Mouse (Mus musculus): ENCODE results near the gene Mbip. TPM values are rescaled to one million over a fixed set of nuclear protein-coding genes. Genes with fewer than 3 reads are reported as not detected.

Mbip gene
- polyA plus RNA-seq, 1 experiment from 2014 or later = 8.2 TPM

GRCm38 (mm10) chr12:56297921-56298830 is 47.5 kb downstream of the Mbip start:
- H3K4me3 ChIP-seq (ENCODE audit: low read depth, low read length) = no peak overlapping the region
- no peak overlapping the region for H3K4me2 ChIP-seq (ENCODE audit: low read depth, low read length)
- WGBS (ENCODE audit: insufficient replicate concordance) = 33% methylated on average over 21 of the region's 21 CpGs
- H3K4me1 ChIP-seq (ENCODE audit: control insufficient read depth, low read depth, low read length) = no peaks in the 10 kb centered on the region
- H3K27me3 ChIP-seq (ENCODE audit: control insufficient read depth, insufficient read depth, low read depth, low read length) = no peaks in the 10 kb centered on the region
- H3K27ac ChIP-seq (ENCODE audit: low read length) = no peak overlapping the region
- ATAC-seq (ENCODE audit: low read depth) = no peak
- no peaks in the 10 kb centered on the region for H3K9me3 ChIP-seq (replicated peaks; ENCODE audit: control insufficient read depth, low read length)
- no peak overlapping the region for H3K9ac ChIP-seq (ENCODE audit: low read depth, low read length)
- H3K36me3 ChIP-seq (ENCODE audit: control insufficient read depth, insufficient read depth) = no peaks in the 10 kb centered on the region

GRCm38 (mm10) chr12:56297099-56297498 is 48.6 kb downstream of the Mbip start:
- Histone ChIP-seq H3K4me3 (ENCODE audit: low read depth, low read length) (no peak overlapping the region), H3K27me3 (ENCODE audit: control insufficient read depth, insufficient read depth, low read depth, low read length) (no peaks in the 10 kb centered on the region), H3K4me2 (ENCODE audit: low read depth, low read length) (no peak overlapping the region), H3K27ac (ENCODE audit: low read length) (no peak overlapping the region), H3K9ac (ENCODE audit: low read depth, low read length) (no peak overlapping the region), H3K36me3 (ENCODE audit: control insufficient read depth, insufficient read depth) (no peaks in the 10 kb centered on the region), H3K9me3 (replicated peaks; ENCODE audit: control insufficient read depth, low read length) (no peaks in the 10 kb centered on the region), H3K4me1 (ENCODE audit: control insufficient read depth, low read depth, low read length) (no peaks in the 10 kb centered on the region)
- 62% methylated on average over 5 of the region's 5 CpGs for WGBS (ENCODE audit: insufficient replicate concordance)
- no peak for ATAC-seq (ENCODE audit: low read depth)

GRCm38 (mm10) chr12:56296524-56296923 is 49.2 kb downstream of the Mbip start:
- Histone ChIP-seq H3K9me3 (replicated peaks; ENCODE audit: control insufficient read depth, low read length) (no peaks in the 10 kb centered on the region), H3K27me3 (ENCODE audit: control insufficient read depth, insufficient read depth, low read depth, low read length) (no peaks in the 10 kb centered on the region), H3K4me3 (ENCODE audit: low read depth, low read length) (no peak overlapping the region), H3K27ac (ENCODE audit: low read length) (no peak overlapping the region), H3K36me3 (ENCODE audit: control insufficient read depth, insufficient read depth) (no peaks in the 10 kb centered on the region), H3K4me1 (ENCODE audit: control insufficient read depth, low read depth, low read length) (no peaks in the 10 kb centered on the region), H3K9ac (ENCODE audit: low read depth, low read length) (no peak overlapping the region), H3K4me2 (ENCODE audit: low read depth, low read length) (no peak overlapping the region)
- no peak for ATAC-seq (ENCODE audit: low read depth)
- WGBS (ENCODE audit: insufficient replicate concordance) = 50% methylated on average over 6 of the region's 6 CpGs

GRCm38 (mm10) chr12:56295160-56295559 is 50.5 kb downstream of the Mbip start:
- Histone ChIP-seq H3K4me1 (ENCODE audit: control insufficient read depth, low read depth, low read length) (no peaks in the 10 kb centered on the region), H3K4me2 (ENCODE audit: low read depth, low read length) (no peak overlapping the region), H3K27me3 (ENCODE audit: control insufficient read depth, insufficient read depth, low read depth, low read length) (no peaks in the 10 kb centered on the region), H3K4me3 (ENCODE audit: low read depth, low read length) (no peak overlapping the region), H3K36me3 (ENCODE audit: control insufficient read depth, insufficient read depth) (no peaks in the 10 kb centered on the region), H3K9me3 (replicated peaks; ENCODE audit: control insufficient read depth, low read length) (no peaks in the 10 kb centered on the region), H3K27ac (ENCODE audit: low read length) (no peak overlapping the region), H3K9ac (ENCODE audit: low read depth, low read length) (no peak overlapping the region)
- no peak for ATAC-seq (ENCODE audit: low read depth)
- 57% methylated on average over 3 of the region's 3 CpGs for WGBS (ENCODE audit: insufficient replicate concordance)

- Histone ChIP-seq H3K36me3 (ENCODE audit: control insufficient read depth, insufficient read depth) (no peaks in the 10 kb centered on the region), H3K4me1 (ENCODE audit: control insufficient read depth, low read depth, low read length) (no peaks in the 10 kb centered on the region; the same call in 1 of the 2 replicates), H3K9ac (ENCODE audit: low read depth, low read length) (no peak overlapping the region), H3K9me3 (replicated peaks; ENCODE audit: control insufficient read depth, low read length) (no peaks in the 10 kb centered on the region), H3K27ac (ENCODE audit: low read length) (no peak overlapping the region), H3K4me3 (ENCODE audit: low read depth, low read length) (no peak overlapping the region), H3K4me2 (ENCODE audit: low read depth, low read length) (no peak overlapping the region), H3K27me3 (ENCODE audit: control insufficient read depth, insufficient read depth, low read depth, low read length) (no peaks in the 10 kb centered on the region)
- no peak for ATAC-seq (ENCODE audit: low read depth)
- WGBS (ENCODE audit: insufficient replicate concordance) = 30% methylated on average over 3 of the region's 3 CpGs
Observed at GRCm38 (mm10) chr12:56288548-56288947, 57.1 kb downstream of the Mbip start.

GRCm38 (mm10) chr12:56286828-56287227 is 58.9 kb downstream of the Mbip start:
- no peak overlapping the region for H3K4me3 ChIP-seq (ENCODE audit: low read depth, low read length)
- H3K4me2 ChIP-seq (ENCODE audit: low read depth, low read length) = no peak overlapping the region
- H3K4me1 ChIP-seq (ENCODE audit: control insufficient read depth, low read depth, low read length) = no peaks in the 10 kb centered on the region; the same call in 1 of the 2 replicates
- WGBS (ENCODE audit: insufficient replicate concordance) = 86% methylated on average over 14 of the region's 14 CpGs
- H3K9ac ChIP-seq (ENCODE audit: low read depth, low read length) = no peak overlapping the region
- H3K27me3 ChIP-seq (ENCODE audit: control insufficient read depth, insufficient read depth, low read depth, low read length) = no peaks in the 10 kb centered on the region
- H3K36me3 ChIP-seq (ENCODE audit: control insufficient read depth, insufficient read depth) = no peaks in the 10 kb centered on the region
- H3K27ac ChIP-seq (ENCODE audit: low read length) = no peak overlapping the region
- H3K9me3 ChIP-seq (replicated peaks; ENCODE audit: control insufficient read depth, low read length) = no peaks in the 10 kb centered on the region
- no peak for ATAC-seq (ENCODE audit: low read depth)

- no peak overlapping the region for H3K27ac ChIP-seq (ENCODE audit: low read length)
- no peak for ATAC-seq (ENCODE audit: low read depth)
- H3K4me2 ChIP-seq (ENCODE audit: low read depth, low read length) = no peak overlapping the region
- H3K9ac ChIP-seq (ENCODE audit: low read depth, low read length) = no peak overlapping the region
- no peaks in the 10 kb centered on the region for H3K27me3 ChIP-seq (ENCODE audit: control insufficient read depth, insufficient read depth, low read depth, low read length)
- H3K4me1 ChIP-seq (ENCODE audit: control insufficient read depth, low read depth, low read length) = no peaks in the 10 kb centered on the region; the same call in 1 of the 2 replicates
- H3K4me3 ChIP-seq (ENCODE audit: low read depth, low read length) = no peak overlapping the region
- H3K36me3 ChIP-seq (ENCODE audit: control insufficient read depth, insufficient read depth) = no peaks in the 10 kb centered on the region
- no peaks in the 10 kb centered on the region for H3K9me3 ChIP-seq (replicated peaks; ENCODE audit: control insufficient read depth, low read length)
- 45% methylated on average over 2 of the region's 2 CpGs for WGBS (ENCODE audit: insufficient replicate concordance)
Observed at GRCm38 (mm10) chr12:56284210-56284609, 61.5 kb downstream of the Mbip start.

GRCm38 (mm10) chr12:56281649-56282048 is 64.0 kb downstream of the Mbip start:
- H3K9me3 ChIP-seq (replicated peaks; ENCODE audit: control insufficient read depth, low read length) = no peaks in the 10 kb centered on the region
- 34% methylated on average over 3 of the region's 3 CpGs for WGBS (ENCODE audit: insufficient replicate concordance)
- H3K9ac ChIP-seq (ENCODE audit: low read depth, low read length) = no peak overlapping the region
- no peaks in the 10 kb centered on the region for H3K27me3 ChIP-seq (ENCODE audit: control insufficient read depth, insufficient read depth, low read depth, low read length)
- no peaks in the 10 kb centered on the region for H3K4me1 ChIP-seq (ENCODE audit: control insufficient read depth, low read depth, low read length)
- ATAC-seq (ENCODE audit: low read depth) = no peak
- no peaks in the 10 kb centered on the region for H3K36me3 ChIP-seq (ENCODE audit: control insufficient read depth, insufficient read depth)
- H3K4me2 ChIP-seq (ENCODE audit: low read depth, low read length) = no peak overlapping the region
- H3K27ac ChIP-seq (ENCODE audit: low read length) = no peak overlapping the region
- H3K4me3 ChIP-seq (ENCODE audit: low read depth, low read length) = no peak overlapping the region
